Mouse (Mus musculus): ENCODE results near the gene Zkscan7. TPM values are rescaled to one million over a fixed set of nuclear protein-coding genes. Genes with fewer than 3 reads are reported as not detected.

The Zkscan7 gene
- polyA plus RNA-seq, 1 experiment from 2014 or later: 3.6 TPM

DNA sequence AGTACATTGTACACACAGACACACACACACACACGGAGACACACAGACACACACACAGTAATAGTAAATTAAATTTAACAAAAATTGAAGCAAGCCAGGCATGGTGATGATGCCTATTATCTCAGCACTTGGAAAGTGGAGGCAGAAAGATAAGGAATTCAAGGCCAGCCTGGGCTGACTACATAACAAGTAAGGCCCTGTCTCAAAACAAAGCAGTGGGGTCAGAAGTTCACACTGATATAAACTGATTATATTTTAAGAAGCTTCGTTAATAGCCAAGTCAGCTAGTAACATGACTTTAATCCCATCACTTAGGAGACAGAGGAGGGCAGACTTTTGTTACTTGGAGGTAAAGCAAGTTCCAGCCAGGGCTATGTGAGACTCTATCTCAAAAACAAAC, 21.8 kb upstream of the Zkscan7 start:
- Histone ChIP-seq H3K27me3 (ENCODE audit: insufficient read depth, poor library complexity, severe bottlenecking) (no peaks in the 10 kb centered on the region), H3K36me3 (peaks cover 49% of the 10 kb centered on the region), H3K4me1 (replicated peaks) (peaks cover 18% of the 10 kb centered on the region), H3K9me3 (peaks cover 42% of the 10 kb centered on the region), H3K27ac (no peak overlapping the region), H3K4me3 (no peak overlapping the region)
- DNase-seq (ENCODE audit: low spot score): no peak
- WGBS: 91% methylated on average over 2 of the region's 2 CpGs

DNA sequence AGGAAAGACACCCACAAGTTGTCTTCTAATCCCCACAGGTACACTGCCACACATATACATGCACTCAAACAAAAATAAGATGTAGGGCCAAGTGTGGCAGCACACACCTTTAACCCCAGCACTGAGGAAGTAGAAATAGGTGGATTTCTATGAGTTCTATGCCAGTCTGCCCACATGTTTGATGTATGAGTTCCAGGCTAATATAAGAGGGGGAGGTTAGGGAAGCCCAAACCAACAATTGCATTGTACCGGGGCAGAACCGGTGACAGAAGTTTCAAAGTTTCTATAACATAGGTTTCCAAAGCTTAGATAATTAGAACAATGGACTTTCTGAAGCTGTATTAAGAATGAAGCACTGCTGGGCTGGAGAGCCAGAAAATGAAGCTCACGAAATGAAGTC, 20.6 kb upstream of the Zkscan7 start:
- peaks cover 32% of the 10 kb centered on the region for H3K9me3 ChIP-seq
- H3K27ac ChIP-seq: peak overlapping the region; percentile 97; the same call in 1 of the 2 replicates
- no peaks in the 10 kb centered on the region for H3K27me3 ChIP-seq (ENCODE audit: insufficient read depth, poor library complexity, severe bottlenecking)
- peak overlapping the region; percentile 89 for H3K4me3 ChIP-seq
- H3K36me3 ChIP-seq: peaks cover 38% of the 10 kb centered on the region
- DNase-seq (ENCODE audit: low spot score): no peak
- 73% methylated on average over 3 of the region's 3 CpGs for WGBS
- H3K4me1 ChIP-seq (replicated peaks): peaks cover 18% of the 10 kb centered on the region

DNA sequence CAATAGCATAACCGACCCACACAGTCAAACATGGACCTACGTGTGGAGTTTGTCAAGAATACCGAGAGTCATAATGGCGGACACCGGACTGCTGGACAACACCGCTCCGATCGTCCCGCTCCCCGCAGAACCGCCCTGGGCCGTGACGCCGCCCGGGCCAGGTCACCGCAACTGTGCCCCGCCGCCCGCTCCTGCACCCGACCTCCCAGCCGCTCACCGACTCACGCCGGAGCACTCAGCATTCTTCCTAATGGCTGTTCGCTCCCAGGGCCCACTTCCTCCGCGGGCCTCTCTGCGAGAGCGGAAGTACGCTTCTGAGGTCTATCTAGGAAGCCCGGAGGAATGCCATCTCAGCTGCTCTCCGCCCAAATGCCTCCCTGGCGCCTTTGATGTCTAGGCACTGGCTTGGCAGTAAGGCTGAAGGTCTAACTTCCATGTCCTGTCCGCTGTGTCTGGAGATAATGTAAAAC, 19.8 kb upstream of the Zkscan7 start, which contains the start of gene Zfp445:
Gene Zfp445, minus strand, starts transcription at position 310 of the 470 bp plus-strand sequence.
- Histone ChIP-seq H3K27ac (peak within 1 kb of the TSS; percentile 97), H3K36me3 (peaks cover 29% of the 10 kb centered on the region), H3K4me1 (replicated peaks) (peaks cover 18% of the 10 kb centered on the region), H3K4me3 (peak within 1 kb of the TSS; percentile 89), H3K9me3 (peaks cover 23% of the 10 kb centered on the region), H3K27me3 (ENCODE audit: insufficient read depth, poor library complexity, severe bottlenecking) (peaks cover 6% of the 10 kb centered on the region; the same call in 1 of the 2 replicates)
- WGBS: under 1% methylated on average over 34 of the region's 34 CpGs
- peak; percentile 89 for DNase-seq (ENCODE audit: low spot score)

DNA sequence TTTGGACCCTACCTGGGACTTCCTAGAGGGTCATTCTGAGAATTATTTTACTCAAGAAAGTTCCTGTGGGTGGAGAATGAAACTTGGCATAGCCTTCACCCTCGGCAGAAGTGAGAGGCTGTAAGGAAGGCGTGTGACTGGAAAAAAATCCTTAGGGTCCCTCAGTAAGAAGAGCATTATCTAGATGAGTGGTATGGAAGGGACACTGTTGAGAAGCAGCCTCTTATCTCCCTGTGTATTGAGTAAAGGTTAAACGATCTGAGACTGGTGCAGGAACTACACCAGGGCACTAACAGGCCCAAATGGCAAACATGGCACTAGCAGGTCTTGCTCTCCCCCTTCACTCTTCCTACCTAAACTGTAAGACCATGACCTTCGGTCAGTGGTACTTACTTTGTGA, 19.3 kb upstream of the Zkscan7 start:
- 90% methylated on average over 4 of the region's 4 CpGs for WGBS
- Histone ChIP-seq H3K36me3 (peaks cover 24% of the 10 kb centered on the region), H3K9me3 (peaks cover 18% of the 10 kb centered on the region), H3K27me3 (ENCODE audit: insufficient read depth, poor library complexity, severe bottlenecking) (peaks cover 6% of the 10 kb centered on the region; the same call in 1 of the 2 replicates), H3K4me3 (peak overlapping the region; percentile 89), H3K27ac (peak overlapping the region; percentile 97), H3K4me1 (replicated peaks) (peaks cover 18% of the 10 kb centered on the region)
- no peak for DNase-seq (ENCODE audit: low spot score)

DNA sequence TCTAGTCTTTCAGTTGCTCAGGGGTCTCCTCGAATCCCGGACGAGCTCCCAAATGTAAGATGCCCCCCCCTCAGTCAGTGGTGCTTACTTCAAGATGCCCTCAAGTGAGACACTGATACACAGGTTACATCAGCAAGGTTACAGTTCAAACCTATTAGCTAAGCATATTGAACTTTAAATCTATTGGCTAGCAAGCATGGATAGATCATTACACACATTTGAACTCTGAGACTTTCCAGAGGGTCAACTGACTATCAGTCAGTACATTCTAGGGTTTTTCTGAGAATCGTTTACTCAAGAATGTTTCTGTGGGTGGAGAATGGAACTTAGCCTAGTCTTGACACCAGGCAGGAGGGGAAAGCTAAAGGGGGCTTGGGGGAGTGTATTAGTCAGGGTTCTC, 12.9 kb upstream of the Zkscan7 start:
- Histone ChIP-seq H3K9me3 (no peaks in the 10 kb centered on the region), H3K36me3 (no peaks in the 10 kb centered on the region), H3K27me3 (ENCODE audit: insufficient read depth, poor library complexity, severe bottlenecking) (peaks cover 6% of the 10 kb centered on the region; the same call in 1 of the 2 replicates), H3K4me1 (replicated peaks) (no peaks in the 10 kb centered on the region), H3K4me3 (no peak overlapping the region), H3K27ac (no peak overlapping the region)
- 88% methylated on average over 4 of the region's 4 CpGs for WGBS
- no peak for DNase-seq (ENCODE audit: low spot score)

DNA sequence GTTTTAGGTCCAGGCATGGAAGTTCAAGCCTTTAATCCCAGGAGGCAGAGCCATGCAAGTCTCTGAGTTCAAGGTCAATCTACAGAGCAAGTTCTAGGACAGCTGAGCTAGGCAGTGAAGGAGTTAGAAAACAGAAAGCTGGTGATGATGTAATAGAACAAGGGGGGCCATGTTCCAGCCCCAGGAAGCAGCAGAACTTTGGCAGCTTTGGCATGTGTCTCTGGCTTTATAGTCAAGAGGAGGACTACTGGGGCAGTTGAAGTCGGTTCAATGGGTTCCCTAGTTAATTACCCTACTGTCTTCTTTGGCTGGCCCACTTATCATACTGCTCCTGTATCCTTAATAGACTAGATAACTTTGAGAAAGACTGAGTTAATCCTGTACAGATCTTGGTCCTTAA, 10.8 kb upstream of the Zkscan7 start:
- Histone ChIP-seq H3K36me3 (no peaks in the 10 kb centered on the region), H3K27me3 (ENCODE audit: insufficient read depth, poor library complexity, severe bottlenecking) (peaks cover 6% of the 10 kb centered on the region; the same call in 1 of the 2 replicates), H3K4me1 (replicated peaks) (no peaks in the 10 kb centered on the region), H3K4me3 (no peak overlapping the region), H3K9me3 (no peaks in the 10 kb centered on the region), H3K27ac (no peak overlapping the region)
- DNase-seq (ENCODE audit: low spot score): no peak
- WGBS: 70% methylated on average over 1 of the region's 1 CpGs

DNA sequence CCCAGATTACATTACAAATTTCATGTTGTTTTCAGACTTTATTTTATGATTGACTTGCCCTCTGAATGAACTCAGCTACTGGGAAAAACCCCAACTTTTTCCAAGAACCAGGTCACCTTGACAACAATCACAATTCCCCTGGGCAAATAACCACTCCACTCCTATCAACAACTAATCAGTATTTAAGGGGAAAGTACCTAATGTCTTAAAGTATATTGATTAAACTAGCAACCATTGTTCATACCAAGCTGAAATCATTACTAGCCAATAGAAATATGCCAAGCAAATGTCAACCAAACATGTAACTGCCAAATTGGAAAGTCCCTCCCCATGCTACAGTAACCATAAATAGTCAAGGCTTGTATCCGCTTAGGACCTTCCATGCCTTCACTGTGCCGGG, 10.3 kb upstream of the Zkscan7 start:
- peaks cover 4% of the 10 kb centered on the region; the same call in 1 of the 2 replicates for H3K27me3 ChIP-seq (ENCODE audit: insufficient read depth, poor library complexity, severe bottlenecking)
- WGBS: 91% methylated on average over 2 of the region's 2 CpGs
- H3K4me1 ChIP-seq (replicated peaks): no peaks in the 10 kb centered on the region
- H3K27ac ChIP-seq: no peak overlapping the region
- H3K9me3 ChIP-seq: no peaks in the 10 kb centered on the region
- no peaks in the 10 kb centered on the region for H3K36me3 ChIP-seq
- H3K4me3 ChIP-seq: no peak overlapping the region
- DNase-seq (ENCODE audit: low spot score): no peak

DNA sequence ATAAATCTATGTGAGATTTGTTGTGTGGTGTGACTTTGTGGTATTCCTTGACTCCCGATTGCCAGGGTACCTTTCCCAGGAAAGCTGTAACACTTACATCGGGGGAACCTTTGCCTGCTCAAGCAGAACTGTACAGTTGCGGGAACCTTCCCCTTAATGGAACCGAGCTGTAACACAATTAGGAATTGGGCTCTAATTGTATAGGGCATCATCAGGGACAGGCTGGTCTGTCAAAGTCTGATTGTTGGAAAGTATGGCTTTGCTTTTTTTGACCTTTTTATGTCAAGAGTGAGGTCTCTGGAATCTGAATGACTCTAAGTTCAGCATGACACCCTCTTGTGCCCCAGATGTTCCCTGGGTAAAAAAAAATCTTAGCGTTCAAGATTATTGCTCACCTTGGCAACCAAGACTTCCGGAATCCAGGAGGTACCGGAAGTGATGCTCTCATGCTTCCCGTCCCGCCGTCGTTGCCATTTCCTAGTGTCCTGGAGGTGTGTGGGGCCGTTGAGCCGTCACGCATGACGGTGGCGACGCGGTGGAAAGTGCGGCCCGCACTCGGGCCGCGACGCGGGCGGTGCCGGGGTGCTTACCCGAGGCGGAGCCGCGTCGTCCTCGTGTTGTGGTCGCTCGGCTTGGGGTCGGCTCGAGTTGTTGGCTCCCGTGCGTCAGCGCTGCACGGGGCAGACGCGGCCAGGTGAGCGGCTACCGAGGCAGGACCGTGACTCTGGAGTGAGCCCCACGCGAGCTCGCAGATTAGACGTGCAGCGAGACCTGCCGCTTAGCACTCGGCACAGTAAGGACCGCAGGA, 1.1 kb downstream of the Zkscan7 start:
- Histone ChIP-seq H3K27ac (peak overlapping the region; percentile 88), H3K36me3 (peaks cover 1% of the 10 kb centered on the region; the same call in 1 of the 2 replicates)
- 7% methylated on average over 54 of the region's 54 CpGs for WGBS

DNA sequence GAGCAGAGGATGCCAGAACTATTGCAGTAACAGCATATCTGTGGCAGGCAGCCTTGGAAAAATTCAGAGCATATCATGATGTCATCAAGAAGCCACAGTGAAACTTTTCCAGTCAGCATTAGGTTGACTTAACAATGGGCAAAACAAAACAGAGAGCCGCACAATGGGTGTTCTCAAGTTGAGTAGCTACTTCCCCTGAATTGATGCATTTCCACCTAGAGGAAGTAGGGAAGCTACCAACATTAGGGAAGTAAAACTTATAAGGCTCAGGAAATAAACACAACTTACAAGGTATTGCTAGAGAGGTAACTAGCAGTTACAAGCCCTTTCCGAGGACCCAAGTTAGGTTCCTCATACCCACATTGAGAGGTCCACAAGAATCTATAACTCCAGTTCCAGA, 15.6 kb downstream of the Zkscan7 start:
- Histone ChIP-seq H3K27me3 (ENCODE audit: insufficient read depth, poor library complexity, severe bottlenecking) (no peaks in the 10 kb centered on the region), H3K4me1 (replicated peaks) (peaks cover 11% of the 10 kb centered on the region), H3K9me3 (peaks cover 8% of the 10 kb centered on the region), H3K4me3 (no peak overlapping the region), H3K27ac (no peak overlapping the region), H3K36me3 (peaks cover 21% of the 10 kb centered on the region)
- no peak for DNase-seq (ENCODE audit: low spot score)
- 93% methylated on average over 2 of the region's 2 CpGs for WGBS

More for the DNA sequence above, 1.1 kb downstream of the Zkscan7 start:
- H3K4me1 ChIP-seq (replicated peaks): peaks cover 17% of the 10 kb centered on the region
- DNase-seq (ENCODE audit: low spot score): peak; percentile 70
- H3K9me3 ChIP-seq: no peaks in the 10 kb centered on the region
- H3K27me3 ChIP-seq (ENCODE audit: insufficient read depth, poor library complexity, severe bottlenecking): no peaks in the 10 kb centered on the region
- H3K4me3 ChIP-seq: peak overlapping the region; percentile 84

DNA sequence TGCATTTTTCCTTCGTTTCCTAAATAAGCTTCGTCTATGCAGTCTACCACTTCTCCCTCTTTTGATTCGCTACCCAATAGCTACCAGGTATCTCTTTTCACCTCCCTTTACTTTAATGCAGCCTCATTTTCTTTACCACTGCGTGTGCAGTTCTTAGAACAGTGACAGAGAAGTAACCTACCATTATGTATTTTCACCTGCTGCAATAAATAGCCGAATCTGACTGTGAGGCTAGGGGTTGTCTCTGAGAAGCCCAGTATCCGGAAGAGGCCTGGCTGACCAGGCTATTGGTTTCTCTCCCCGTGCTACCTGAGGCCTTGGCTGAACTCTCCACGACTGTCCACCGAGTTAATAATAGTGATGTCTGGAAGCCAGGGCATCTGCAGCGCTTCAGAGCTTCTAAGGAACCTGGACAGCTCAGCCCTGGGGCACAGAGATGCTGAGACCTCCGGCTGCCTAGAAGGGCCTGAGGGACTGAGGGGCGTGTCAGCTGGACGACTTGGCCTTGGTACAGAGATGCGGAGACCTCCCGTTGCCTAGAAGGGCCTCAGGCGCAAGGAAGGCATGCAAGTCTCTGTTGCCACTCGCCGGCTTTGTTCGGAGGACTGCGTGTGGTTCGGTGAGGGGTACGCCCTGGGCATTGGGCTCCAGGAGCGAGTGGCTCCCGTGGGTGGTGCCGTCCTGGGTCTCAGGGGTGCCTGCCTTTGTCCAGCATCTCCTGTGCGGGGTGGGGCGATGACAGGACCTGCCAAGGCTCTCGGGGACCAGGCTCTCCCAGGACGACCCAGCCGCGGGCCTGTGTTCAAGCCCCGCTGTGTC, 17.4 kb downstream of the Zkscan7 start:
- peak overlapping the region; percentile 78 for H3K4me3 ChIP-seq
- peaks cover 30% of the 10 kb centered on the region for H3K36me3 ChIP-seq
- 14% methylated on average over 32 of the region's 32 CpGs for WGBS
- peak; percentile 87 for DNase-seq (ENCODE audit: low spot score)
- peaks cover 11% of the 10 kb centered on the region for H3K4me1 ChIP-seq (replicated peaks)
- H3K9me3 ChIP-seq: peaks cover 14% of the 10 kb centered on the region; the same call in 1 of the 2 replicates
- no peaks in the 10 kb centered on the region for H3K27me3 ChIP-seq (ENCODE audit: insufficient read depth, poor library complexity, severe bottlenecking)
- H3K27ac ChIP-seq: peak overlapping the region; percentile 96

DNA sequence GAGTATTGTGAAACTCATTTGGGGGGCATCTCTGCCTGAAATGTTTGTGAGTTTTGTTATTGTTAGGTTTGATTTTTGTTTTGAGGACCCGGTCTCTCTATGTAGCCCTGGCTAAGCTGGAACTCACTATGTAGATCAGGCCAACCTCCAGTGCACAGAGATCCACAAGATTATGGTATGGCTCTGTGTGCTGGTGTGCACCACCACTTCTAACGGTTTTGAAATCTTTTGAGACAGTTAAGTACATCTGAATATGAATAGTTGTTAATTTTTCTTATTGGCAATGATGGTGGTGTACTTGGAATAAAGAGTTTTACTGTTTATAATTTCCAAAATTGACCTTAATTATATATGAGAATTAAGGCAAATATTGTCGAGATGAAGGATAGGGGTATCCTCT, 37.0 kb downstream of the Zkscan7 start:
- WGBS: 23% methylated on average over 3 of the region's 3 CpGs
- H3K9me3 ChIP-seq: no peaks in the 10 kb centered on the region
- peak overlapping the region; percentile 88 for H3K4me3 ChIP-seq
- peaks cover 5% of the 10 kb centered on the region; the same call in 1 of the 2 replicates for H3K27me3 ChIP-seq (ENCODE audit: insufficient read depth, poor library complexity, severe bottlenecking)
- peak overlapping the region; percentile 99 for H3K27ac ChIP-seq
- peaks cover 32% of the 10 kb centered on the region for H3K36me3 ChIP-seq
- peaks cover 12% of the 10 kb centered on the region; the same call in 1 of the 2 replicates for H3K4me1 ChIP-seq (replicated peaks)
- no peak for DNase-seq (ENCODE audit: low spot score)

DNA sequence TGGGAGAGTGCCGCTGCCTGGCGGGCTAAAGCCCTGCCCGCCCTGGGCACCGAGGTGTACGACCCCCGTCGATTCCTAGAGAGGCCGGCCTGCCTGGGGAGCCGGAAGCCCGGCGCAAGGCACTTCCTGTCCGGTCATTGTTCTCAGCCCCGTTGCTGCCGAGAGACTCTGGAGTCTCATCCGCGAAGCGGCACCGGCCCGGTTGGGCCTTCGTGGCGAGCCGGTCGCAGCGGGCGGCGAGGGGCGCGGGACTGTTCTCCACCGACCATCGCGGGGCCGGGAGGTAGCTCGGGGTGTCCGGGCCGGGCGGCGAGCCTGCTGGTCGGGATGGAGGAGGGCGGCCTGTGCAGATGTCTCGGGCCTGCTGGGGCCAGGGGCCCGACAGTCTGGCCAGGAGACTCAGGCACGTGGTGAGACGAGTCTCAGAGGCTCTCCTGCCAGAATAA, 37.5 kb downstream of the Zkscan7 start, which contains the start of gene Zfp105:
Gene Zfp105, plus strand, starts transcription at position 137 of the 446 bp plus-strand sequence.
- Histone ChIP-seq H3K36me3 (peaks cover 38% of the 10 kb centered on the region), H3K27ac (peak within 1 kb of the TSS; percentile 99), H3K4me1 (replicated peaks) (peaks cover 12% of the 10 kb centered on the region; the same call in 1 of the 2 replicates), H3K9me3 (no peaks in the 10 kb centered on the region), H3K27me3 (ENCODE audit: insufficient read depth, poor library complexity, severe bottlenecking) (peaks cover 5% of the 10 kb centered on the region; the same call in 1 of the 2 replicates), H3K4me3 (peak within 1 kb of the TSS; percentile 88)
- WGBS: under 1% methylated on average over 43 of the region's 43 CpGs
- DNase-seq (ENCODE audit: low spot score): peak; percentile 94

Measured in hindbrain, embryonic 10.5 days (tissue).